8 mouse cellular contexts compared by ENCODE assay signal in genomic region chr17:6005246-6005637, GRCm38 (mm10).
DNase-seq lines count a peak whose midpoint lies in the region; ATAC-seq lines count a peak whose summit lies in the region.

No protein-coding gene starts in this region.

- DNase-seq in heart, adult 11 months: peak; percentile 95
- DNase-seq in heart, adult 18-20 months: no peak
- DNase-seq in CD4-positive helper T cell, adult 2 months (ENCODE audit: low read depth, low spot score): peak; percentile 45
- no peak for DNase-seq in frontal cortex, postnatal 10 days (ENCODE audit: low spot score in 2 of 2)
- DNase-seq in layer of hippocampus, postnatal 14 days (ENCODE audit: low spot score in 2 of 2): no peak
- no peak for DNase-seq in layer of hippocampus, adult 8-10 months (ENCODE audit: low spot score in 2 of 2)

- no peaks in the 10 kb centered on the region for H3K27me3 ChIP-seq in forebrain, embryonic 16.5 days (replicated peaks; ENCODE audit: control insufficient read depth, insufficient read depth, low read length)
- no peaks in the 10 kb centered on the region for H3K27me3 ChIP-seq in liver, embryonic 16.5 days (ENCODE audit: control insufficient read depth, insufficient read depth, low read depth, low read length)

- H3K4me3 ChIP-seq in forebrain, embryonic 16.5 days (replicated peaks; ENCODE audit: low read length): no peak overlapping the region
- H3K4me3 ChIP-seq in liver, embryonic 16.5 days (ENCODE audit: low read depth, low read length): no peak overlapping the region

- H3K4me1 ChIP-seq in forebrain, embryonic 16.5 days (replicated peaks; ENCODE audit: control insufficient read depth, insufficient read depth, low read length): peaks cover 13% of the 10 kb centered on the region
- peaks cover 9% of the 10 kb centered on the region for H3K4me1 ChIP-seq in liver, embryonic 16.5 days (ENCODE audit: control insufficient read depth, low read depth, low read length)

- H3K9me3 ChIP-seq in forebrain, embryonic 16.5 days (ENCODE audit: control insufficient read depth, low read length): no peaks in the 10 kb centered on the region
- H3K9me3 ChIP-seq in liver, embryonic 16.5 days (replicated peaks; ENCODE audit: control insufficient read depth, low read length): no peaks in the 10 kb centered on the region

- 21% methylated on average over 10 of the region's 14 CpGs for WGBS in forebrain, embryonic 16.5 days
- WGBS in liver, embryonic 16.5 days (ENCODE audit: insufficient replicate concordance): 16% methylated on average over 14 of the region's 14 CpGs

- H3K36me3 ChIP-seq in forebrain, embryonic 16.5 days (ENCODE audit: control insufficient read depth, insufficient read depth): no peaks in the 10 kb centered on the region
- no peaks in the 10 kb centered on the region for H3K36me3 ChIP-seq in liver, embryonic 16.5 days (ENCODE audit: control insufficient read depth, insufficient read depth)

- no peak overlapping the region for H3K4me2 ChIP-seq in forebrain, embryonic 16.5 days (ENCODE audit: low read length)
- H3K4me2 ChIP-seq in liver, embryonic 16.5 days (ENCODE audit: low read depth, low read length): no peak overlapping the region

- peak; percentile 55 for ATAC-seq in forebrain, embryonic 16.5 days
- peak; percentile 67 for ATAC-seq in liver, embryonic 16.5 days (ENCODE audit: low read depth)

- no peak overlapping the region for H3K9ac ChIP-seq in forebrain, embryonic 16.5 days (replicated peaks; ENCODE audit: low read depth, low read length)
- no peak overlapping the region for H3K9ac ChIP-seq in liver, embryonic 16.5 days (ENCODE audit: low read depth, low read length)

- H3K27ac ChIP-seq in forebrain, embryonic 16.5 days (ENCODE audit: low read length): no peak overlapping the region
- no peak overlapping the region for H3K27ac ChIP-seq in liver, embryonic 16.5 days (ENCODE audit: low read length)

Comparison
In these comparisons a context has a peak if more than half of its experiments do, and no peak if none do; other contexts are left out.
1. DNase-seq: peak in heart, adult 11 months (single experiment) and CD4-positive helper T cell, adult 2 months (single experiment); none in heart, adult 18-20 months (0 of 2), frontal cortex, postnatal 10 days (0 of 2), layer of hippocampus, postnatal 14 days (0 of 2) and layer of hippocampus, adult 8-10 months (0 of 2).